Mouse (Mus musculus): ENCODE measurements around the gene Auts2. TPM values are rescaled to one million over a fixed set of nuclear protein-coding genes. Genes with fewer than 3 reads are reported as not detected.

Gene Auts2
- polyA plus RNA-seq, 1 experiment from 2014 or later, result 74.1 TPM

- Histone ChIP-seq H3K27ac (no peak overlapping the region), H3K4me2 (replicated peaks) (no peak overlapping the region), H3K4me3 (no peak overlapping the region), H3K9me3 (no peaks in the 10 kb centered on the region), H3K9ac (no peak overlapping the region), H3K36me3 (no peaks in the 10 kb centered on the region), H3K4me1 (peaks cover 26% of the 10 kb centered on the region), H3K27me3 (replicated peaks) (0 out of 2 replicates have a peak, but pooled peaks cover 6% of the 10 kb centered on the region)
- ATAC-seq (ENCODE audit: low FRiP score, low read depth), result no peak
- 69% methylated on average over 6 of the region's 6 CpGs for WGBS
Observed at GRCm38 (mm10) chr5:131830111-131830510, 713.0 kb downstream of the Auts2 start.

- Histone ChIP-seq H3K4me3 (no peak overlapping the region), H3K9me3 (no peaks in the 10 kb centered on the region), H3K36me3 (no peaks in the 10 kb centered on the region), H3K27me3 (replicated peaks) (0 out of 2 replicates have a peak, but pooled peaks cover 6% of the 10 kb centered on the region), H3K27ac (no peak overlapping the region), H3K9ac (no peak overlapping the region), H3K4me1 (peaks cover 35% of the 10 kb centered on the region), H3K4me2 (replicated peaks) (no peak overlapping the region)
- ATAC-seq (ENCODE audit: low FRiP score, low read depth), result no peak
- WGBS, result 67% methylated on average over 3 of the region's 3 CpGs
Observed at GRCm38 (mm10) chr5:131829248-131829647, 713.9 kb downstream of the Auts2 start.

- H3K36me3 ChIP-seq, result no peaks in the 10 kb centered on the region
- peaks cover 33% of the 10 kb centered on the region for H3K4me1 ChIP-seq
- no peak overlapping the region for H3K4me2 ChIP-seq (replicated peaks)
- H3K27ac ChIP-seq, result no peak overlapping the region
- H3K9me3 ChIP-seq, result no peaks in the 10 kb centered on the region
- H3K4me3 ChIP-seq, result no peak overlapping the region
- no peak overlapping the region for H3K9ac ChIP-seq
- 0 out of 2 replicates have a peak, but pooled peaks cover 6% of the 10 kb centered on the region for H3K27me3 ChIP-seq (replicated peaks)
- WGBS, result 87% methylated on average over 2 of the region's 2 CpGs
- no peak for ATAC-seq (ENCODE audit: low FRiP score, low read depth)
Observed at GRCm38 (mm10) chr5:131828607-131829006, 714.5 kb downstream of the Auts2 start.

GRCm38 (mm10) chr5:131826362-131827261, 716.5 kb downstream of the Auts2 start:
- H3K4me2 ChIP-seq (replicated peaks), result no peak overlapping the region
- no peak for ATAC-seq (ENCODE audit: low FRiP score, low read depth)
- WGBS, result 95% methylated on average over 8 of the region's 8 CpGs
- H3K27ac ChIP-seq, result no peak overlapping the region
- no peaks in the 10 kb centered on the region for H3K36me3 ChIP-seq
- H3K9me3 ChIP-seq, result no peaks in the 10 kb centered on the region
- H3K9ac ChIP-seq, result no peak overlapping the region
- H3K27me3 ChIP-seq (replicated peaks), result peaks cover 21% of the 10 kb centered on the region
- H3K4me3 ChIP-seq, result no peak overlapping the region
- H3K4me1 ChIP-seq, result peaks cover 23% of the 10 kb centered on the region

- Histone ChIP-seq H3K9me3 (no peaks in the 10 kb centered on the region), H3K4me2 (replicated peaks) (0 out of 2 replicates have a peak overlapping the region, but pooled peaks have one; percentile 12), H3K4me1 (peaks cover 20% of the 10 kb centered on the region), H3K9ac (no peak overlapping the region), H3K36me3 (no peaks in the 10 kb centered on the region), H3K4me3 (no peak overlapping the region), H3K27ac (no peak overlapping the region), H3K27me3 (replicated peaks) (peaks cover 23% of the 10 kb centered on the region)
- 14% methylated on average over 3 of the region's 3 CpGs for WGBS
- ATAC-seq (ENCODE audit: low FRiP score, low read depth), result no peak
Observed at GRCm38 (mm10) chr5:131825421-131825820, 717.7 kb downstream of the Auts2 start.

- Histone ChIP-seq H3K4me2 (replicated peaks) (0 out of 2 replicates have a peak overlapping the region, but pooled peaks have one; percentile 12), H3K9me3 (no peaks in the 10 kb centered on the region), H3K27me3 (replicated peaks) (peaks cover 23% of the 10 kb centered on the region), H3K4me1 (peaks cover 20% of the 10 kb centered on the region), H3K36me3 (no peaks in the 10 kb centered on the region), H3K4me3 (no peak overlapping the region), H3K27ac (0 out of 2 replicates have a peak overlapping the region, but pooled peaks have one; percentile 10), H3K9ac (no peak overlapping the region; the same call in 1 of the 2 replicates)
- peak; percentile 92 for ATAC-seq (ENCODE audit: low FRiP score, low read depth)
- WGBS, result 13% methylated on average over 11 of the region's 11 CpGs
Observed at GRCm38 (mm10) chr5:131824197-131824991, 718.8 kb downstream of the Auts2 start.

- peaks cover 17% of the 10 kb centered on the region for H3K27me3 ChIP-seq (replicated peaks)
- 84% methylated on average over 4 of the region's 4 CpGs for WGBS
- H3K9ac ChIP-seq, result no peak overlapping the region
- H3K4me3 ChIP-seq, result no peak overlapping the region
- no peaks in the 10 kb centered on the region for H3K36me3 ChIP-seq
- no peak overlapping the region for H3K4me2 ChIP-seq (replicated peaks)
- ATAC-seq (ENCODE audit: low FRiP score, low read depth), result no peak
- H3K27ac ChIP-seq, result no peak overlapping the region
- no peaks in the 10 kb centered on the region for H3K9me3 ChIP-seq
- peaks cover 20% of the 10 kb centered on the region for H3K4me1 ChIP-seq
Observed at GRCm38 (mm10) chr5:131821461-131821860, 721.7 kb downstream of the Auts2 start.

GRCm38 (mm10) chr5:131819251-131819691, 723.9 kb downstream of the Auts2 start:
- ATAC-seq (ENCODE audit: low FRiP score, low read depth), result no peak
- Histone ChIP-seq H3K27ac (no peak overlapping the region), H3K9me3 (no peaks in the 10 kb centered on the region), H3K4me1 (peaks cover 4% of the 10 kb centered on the region), H3K4me3 (no peak overlapping the region), H3K9ac (no peak overlapping the region), H3K27me3 (replicated peaks) (peaks cover 17% of the 10 kb centered on the region), H3K4me2 (replicated peaks) (no peak overlapping the region), H3K36me3 (no peaks in the 10 kb centered on the region)
- WGBS, result 95% methylated on average over 15 of the region's 15 CpGs

GRCm38 (mm10) chr5:131815498-131815897, 727.6 kb downstream of the Auts2 start:
- Histone ChIP-seq H3K4me1 (no peaks in the 10 kb centered on the region), H3K4me2 (replicated peaks) (no peak overlapping the region), H3K27ac (no peak overlapping the region), H3K9me3 (no peaks in the 10 kb centered on the region), H3K9ac (no peak overlapping the region), H3K27me3 (replicated peaks) (no peaks in the 10 kb centered on the region), H3K36me3 (no peaks in the 10 kb centered on the region), H3K4me3 (no peak overlapping the region)
- WGBS, result 83% methylated on average over 3 of the region's 3 CpGs
- no peak for ATAC-seq (ENCODE audit: low FRiP score, low read depth)

GRCm38 (mm10) chr5:131814503-131815003, 728.6 kb downstream of the Auts2 start:
- Histone ChIP-seq H3K4me1 (no peaks in the 10 kb centered on the region), H3K9ac (no peak overlapping the region), H3K4me3 (no peak overlapping the region), H3K9me3 (no peaks in the 10 kb centered on the region), H3K4me2 (replicated peaks) (no peak overlapping the region), H3K36me3 (no peaks in the 10 kb centered on the region), H3K27me3 (replicated peaks) (no peaks in the 10 kb centered on the region), H3K27ac (no peak overlapping the region)
- no peak for ATAC-seq (ENCODE audit: low FRiP score, low read depth)
- 89% methylated on average over 9 of the region's 9 CpGs for WGBS

GRCm38 (mm10) chr5:131813952-131814502, 729.1 kb downstream of the Auts2 start:
- Histone ChIP-seq H3K9ac (no peak overlapping the region), H3K4me1 (no peaks in the 10 kb centered on the region), H3K36me3 (no peaks in the 10 kb centered on the region), H3K4me3 (no peak overlapping the region), H3K27me3 (replicated peaks) (no peaks in the 10 kb centered on the region), H3K9me3 (no peaks in the 10 kb centered on the region), H3K4me2 (replicated peaks) (no peak overlapping the region), H3K27ac (no peak overlapping the region)
- no peak for ATAC-seq (ENCODE audit: low FRiP score, low read depth)
- 85% methylated on average over 10 of the region's 10 CpGs for WGBS

Measured in neural tube, embryonic 12.5 days (tissue).